Mouse (Mus musculus): ENCODE measurements around the gene Adgrv1. TPM values are rescaled to one million over a fixed set of nuclear protein-coding genes. Genes with fewer than 3 reads are reported as not detected.

The Adgrv1 gene
- polyA plus RNA-seq, 1 experiment from 2014 or later, result 2.0 TPM

DNA sequence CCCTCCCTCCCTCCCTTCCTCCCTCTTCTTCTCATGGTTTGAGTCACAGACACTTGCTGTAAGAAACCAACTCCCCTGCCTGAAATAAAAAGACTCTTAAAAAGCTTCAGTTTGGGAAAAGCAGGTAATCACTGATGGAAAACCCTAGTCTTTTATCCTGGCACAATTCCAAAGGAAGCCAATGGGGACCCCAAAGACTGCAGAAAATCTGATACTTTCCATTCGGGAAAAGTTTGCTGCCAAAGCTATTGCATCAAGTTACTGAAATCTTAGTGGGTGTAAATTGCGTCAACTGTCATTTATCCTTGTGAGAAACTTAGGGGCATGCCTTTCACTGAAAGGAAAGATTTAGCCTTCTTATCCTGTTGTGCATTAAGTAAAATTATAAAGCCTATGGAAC lies 398.9 kb downstream of the Adgrv1 start:
- Histone ChIP-seq H3K4me3 (replicated peaks) (no peak overlapping the region), H3K9me3 (replicated peaks) (no peaks in the 10 kb centered on the region), H3K27ac (replicated peaks) (no peak overlapping the region), H3K4me2 (replicated peaks) (no peak overlapping the region), H3K9ac (no peak overlapping the region), H3K4me1 (no peaks in the 10 kb centered on the region), H3K27me3 (no peaks in the 10 kb centered on the region), H3K36me3 (no peaks in the 10 kb centered on the region)
- 36% methylated on average over 2 of the region's 2 CpGs for WGBS
- no peak for ATAC-seq (ENCODE audit: insufficient number of reproducible peaks, low FRiP score, low TSS enrichment, low read depth)

DNA sequence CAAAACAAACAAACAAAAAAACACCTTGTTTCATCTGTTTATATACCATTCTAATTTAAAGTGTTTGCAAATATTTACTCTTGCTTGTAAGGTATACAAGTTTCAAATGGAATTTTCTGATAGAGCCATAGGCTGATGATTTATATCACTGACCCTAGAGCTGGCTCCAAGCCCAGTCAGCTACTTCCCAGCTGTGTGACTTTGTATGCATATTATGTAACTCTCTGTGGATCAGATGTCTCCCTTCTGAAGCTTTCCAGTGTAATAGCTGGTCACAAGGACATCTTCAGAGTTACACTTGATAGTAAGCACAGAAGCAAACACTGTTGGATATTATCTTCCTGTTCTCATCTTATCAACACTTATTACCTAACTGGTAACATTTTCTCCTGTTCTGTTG lies 400.1 kb downstream of the Adgrv1 start:
- ATAC-seq (ENCODE audit: insufficient number of reproducible peaks, low FRiP score, low TSS enrichment, low read depth), result no peak
- Histone ChIP-seq H3K4me2 (replicated peaks) (no peak overlapping the region), H3K27me3 (no peaks in the 10 kb centered on the region), H3K4me3 (replicated peaks) (no peak overlapping the region), H3K9ac (no peak overlapping the region), H3K4me1 (no peaks in the 10 kb centered on the region), H3K36me3 (no peaks in the 10 kb centered on the region), H3K9me3 (replicated peaks) (no peaks in the 10 kb centered on the region), H3K27ac (replicated peaks) (no peak overlapping the region)

DNA sequence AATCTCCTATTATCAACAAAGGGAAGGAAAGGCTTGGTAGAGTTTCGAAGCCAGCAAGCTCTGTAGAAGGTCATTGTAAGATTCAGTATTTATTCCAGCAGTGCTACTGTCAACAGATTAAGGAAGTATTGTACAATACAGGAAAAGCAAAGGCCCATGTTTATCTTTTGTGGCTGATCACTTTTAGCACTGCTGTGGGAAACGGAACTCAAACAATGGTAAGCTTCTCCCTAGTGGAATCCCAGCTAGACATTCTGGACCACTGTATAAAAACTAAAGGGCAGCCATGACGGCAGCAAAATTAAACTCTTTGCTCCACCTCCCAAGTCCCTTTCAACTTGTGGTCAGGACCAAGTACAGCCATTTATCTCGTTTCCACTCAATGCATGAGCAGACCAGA lies 402.8 kb downstream of the Adgrv1 start:
- Histone ChIP-seq H3K4me2 (replicated peaks) (no peak overlapping the region), H3K27me3 (no peaks in the 10 kb centered on the region), H3K4me1 (no peaks in the 10 kb centered on the region), H3K27ac (replicated peaks) (no peak overlapping the region), H3K4me3 (replicated peaks) (no peak overlapping the region), H3K9ac (no peak overlapping the region), H3K9me3 (replicated peaks) (no peaks in the 10 kb centered on the region), H3K36me3 (no peaks in the 10 kb centered on the region)
- ATAC-seq (ENCODE audit: insufficient number of reproducible peaks, low FRiP score, low TSS enrichment, low read depth), result no peak
- 66% methylated on average over 4 of the region's 4 CpGs for WGBS

GRCm38 (mm10) chr13:81223768-81224167 lies 409.2 kb downstream of the Adgrv1 start:
- Histone ChIP-seq H3K4me1 (no peaks in the 10 kb centered on the region), H3K36me3 (no peaks in the 10 kb centered on the region), H3K27me3 (no peaks in the 10 kb centered on the region), H3K9me3 (replicated peaks) (no peaks in the 10 kb centered on the region), H3K27ac (replicated peaks) (no peak overlapping the region), H3K4me2 (replicated peaks) (no peak overlapping the region), H3K9ac (no peak overlapping the region), H3K4me3 (replicated peaks) (no peak overlapping the region)
- no peak for ATAC-seq (ENCODE audit: insufficient number of reproducible peaks, low FRiP score, low TSS enrichment, low read depth)
- WGBS, result 77% methylated on average over 3 of the region's 3 CpGs

- no peak overlapping the region for H3K9ac ChIP-seq
- no peaks in the 10 kb centered on the region for H3K9me3 ChIP-seq (replicated peaks)
- 97% methylated on average over 1 of the region's 1 CpGs for WGBS
- no peak overlapping the region for H3K4me3 ChIP-seq (replicated peaks)
- H3K27ac ChIP-seq (replicated peaks), result no peak overlapping the region
- H3K4me2 ChIP-seq (replicated peaks), result no peak overlapping the region
- no peaks in the 10 kb centered on the region for H3K4me1 ChIP-seq
- no peaks in the 10 kb centered on the region for H3K27me3 ChIP-seq
- no peaks in the 10 kb centered on the region for H3K36me3 ChIP-seq
- ATAC-seq (ENCODE audit: insufficient number of reproducible peaks, low FRiP score, low TSS enrichment, low read depth), result no peak
Observed at GRCm38 (mm10) chr13:81222377-81222776, 410.6 kb downstream of the Adgrv1 start.

DNA sequence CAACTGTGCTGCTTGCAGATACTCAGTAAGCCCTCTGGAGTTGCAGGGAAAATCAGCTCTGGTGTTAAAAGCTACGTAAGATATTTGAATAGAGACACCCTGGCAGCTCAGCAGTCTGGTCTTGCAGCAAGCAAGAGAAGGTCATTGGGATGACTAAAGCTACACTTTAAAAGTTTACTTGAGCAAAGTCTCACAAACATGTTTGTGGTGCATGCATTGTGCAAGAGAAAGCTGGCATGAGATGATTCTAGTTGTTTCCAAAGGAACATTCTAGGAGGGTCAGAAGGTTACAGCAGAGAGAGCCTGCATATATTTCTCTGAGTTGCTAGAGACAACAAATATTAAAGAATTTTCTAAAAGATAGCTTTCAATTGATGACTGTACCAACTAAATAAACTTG lies 421.5 kb downstream of the Adgrv1 start:
- Histone ChIP-seq H3K4me3 (replicated peaks) (no peak overlapping the region), H3K4me1 (no peaks in the 10 kb centered on the region), H3K9ac (no peak overlapping the region), H3K9me3 (replicated peaks) (no peaks in the 10 kb centered on the region), H3K4me2 (replicated peaks) (no peak overlapping the region), H3K27me3 (no peaks in the 10 kb centered on the region), H3K36me3 (no peaks in the 10 kb centered on the region), H3K27ac (replicated peaks) (no peak overlapping the region)
- no peak for ATAC-seq (ENCODE audit: insufficient number of reproducible peaks, low FRiP score, low TSS enrichment, low read depth)
- 78% methylated on average over 1 of the region's 1 CpGs for WGBS

- no peak overlapping the region for H3K4me3 ChIP-seq (replicated peaks)
- H3K9me3 ChIP-seq (replicated peaks), result no peaks in the 10 kb centered on the region
- H3K4me2 ChIP-seq (replicated peaks), result no peak overlapping the region
- no peaks in the 10 kb centered on the region for H3K27me3 ChIP-seq
- H3K36me3 ChIP-seq, result no peaks in the 10 kb centered on the region
- WGBS, result 83% methylated on average over 2 of the region's 2 CpGs
- ATAC-seq (ENCODE audit: insufficient number of reproducible peaks, low FRiP score, low TSS enrichment, low read depth), result no peak
- H3K27ac ChIP-seq (replicated peaks), result no peak overlapping the region
- H3K9ac ChIP-seq, result no peak overlapping the region
- no peaks in the 10 kb centered on the region for H3K4me1 ChIP-seq
Observed at GRCm38 (mm10) chr13:81210516-81210915, 422.4 kb downstream of the Adgrv1 start.

- WGBS, result 78% methylated on average over 3 of the region's 3 CpGs
- no peak overlapping the region for H3K27ac ChIP-seq (replicated peaks)
- no peak overlapping the region for H3K9ac ChIP-seq
Observed at GRCm38 (mm10) chr13:81209815-81210214, 423.1 kb downstream of the Adgrv1 start.

GRCm38 (mm10) chr13:81208106-81208613 lies 424.8 kb downstream of the Adgrv1 start:
- Histone ChIP-seq H3K9me3 (replicated peaks) (no peaks in the 10 kb centered on the region), H3K27me3 (no peaks in the 10 kb centered on the region), H3K36me3 (no peaks in the 10 kb centered on the region), H3K4me2 (replicated peaks) (no peak overlapping the region), H3K4me3 (replicated peaks) (no peak overlapping the region), H3K27ac (replicated peaks) (no peak overlapping the region), H3K9ac (no peak overlapping the region), H3K4me1 (no peaks in the 10 kb centered on the region)
- 38% methylated on average over 1 of the region's 1 CpGs for WGBS
- ATAC-seq (ENCODE audit: insufficient number of reproducible peaks, low FRiP score, low TSS enrichment, low read depth), result no peak

More at GRCm38 (mm10) chr13:81209815-81210214, 423.1 kb downstream of the Adgrv1 start:
- Histone ChIP-seq H3K4me1 (no peaks in the 10 kb centered on the region), H3K36me3 (no peaks in the 10 kb centered on the region), H3K4me2 (replicated peaks) (no peak overlapping the region), H3K9me3 (replicated peaks) (no peaks in the 10 kb centered on the region), H3K27me3 (no peaks in the 10 kb centered on the region), H3K4me3 (replicated peaks) (no peak overlapping the region)
- ATAC-seq (ENCODE audit: insufficient number of reproducible peaks, low FRiP score, low TSS enrichment, low read depth), result no peak

DNA sequence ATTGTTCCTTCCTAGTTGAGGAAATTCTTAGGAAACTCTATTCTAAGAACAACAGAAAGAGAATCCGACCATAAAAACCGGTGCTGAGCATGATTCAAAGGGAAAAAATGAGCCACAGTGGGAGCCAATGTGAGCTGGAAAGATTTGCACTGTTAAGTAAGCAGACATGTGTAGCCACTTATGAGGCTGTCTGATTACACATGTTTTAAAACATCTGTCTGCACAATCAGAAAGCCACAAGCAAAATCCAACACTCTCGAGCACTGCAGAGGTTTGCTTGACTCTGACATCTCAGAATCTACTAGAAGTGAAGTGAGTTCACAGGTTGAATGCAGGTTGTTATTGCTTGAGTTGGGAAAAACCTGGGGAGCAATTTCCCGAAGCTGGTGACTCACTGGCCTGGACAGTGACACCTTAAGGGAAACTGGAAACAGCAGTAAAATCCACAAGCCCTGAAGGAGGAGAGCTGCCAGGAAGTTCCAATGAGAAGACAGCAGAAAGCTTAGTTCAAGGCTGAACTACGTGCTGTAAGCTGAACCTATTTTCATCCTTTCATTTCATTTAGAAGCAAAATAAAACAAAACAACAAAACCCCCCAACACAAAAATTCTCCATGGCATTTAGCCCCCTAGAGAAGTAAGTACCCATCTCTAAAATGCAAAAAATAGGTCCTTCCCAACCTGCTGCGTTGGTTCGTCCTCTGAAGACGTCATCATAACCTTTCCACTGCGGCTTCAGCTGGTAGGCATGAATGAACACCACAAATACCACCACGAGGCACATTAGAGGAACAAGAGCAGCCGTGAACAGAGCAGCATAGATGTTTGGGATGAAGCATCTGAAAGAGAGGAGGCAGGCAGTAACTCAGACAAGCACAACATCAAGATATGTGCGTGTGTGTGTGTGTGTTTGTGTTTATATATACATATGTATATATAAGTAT lies 450.7 kb downstream of the Adgrv1 start:
- Histone ChIP-seq H3K27ac (replicated peaks) (peak overlapping the region; percentile 13), H3K36me3 (no peaks in the 10 kb centered on the region), H3K27me3 (no peaks in the 10 kb centered on the region), H3K4me3 (replicated peaks) (no peak overlapping the region), H3K4me2 (replicated peaks) (no peak overlapping the region), H3K9ac (no peak overlapping the region), H3K9me3 (replicated peaks) (no peaks in the 10 kb centered on the region), H3K4me1 (no peaks in the 10 kb centered on the region)
- WGBS, result 56% methylated on average over 12 of the region's 12 CpGs
- ATAC-seq (ENCODE audit: insufficient number of reproducible peaks, low FRiP score, low TSS enrichment, low read depth), result no peak

DNA sequence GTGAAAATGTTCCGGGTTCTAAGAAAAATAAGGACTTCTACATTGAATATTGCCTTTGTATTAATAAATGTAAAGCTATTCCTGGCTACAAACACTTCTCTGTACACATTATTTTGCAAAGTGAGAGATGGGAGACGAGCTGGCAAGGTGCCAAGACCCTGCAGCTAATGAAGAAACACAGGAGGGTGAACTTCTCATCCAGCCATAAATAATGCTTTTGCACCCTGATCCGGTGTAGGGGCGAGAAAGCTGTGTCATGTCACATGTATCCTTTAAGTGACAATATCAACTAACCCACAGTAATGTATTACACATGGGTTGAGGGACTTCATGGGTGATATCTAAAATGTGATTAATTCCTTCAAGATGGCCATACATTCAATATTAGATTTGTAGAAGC lies 451.5 kb downstream of the Adgrv1 start:
- WGBS, result 59% methylated on average over 4 of the region's 4 CpGs
- no peaks in the 10 kb centered on the region for H3K4me1 ChIP-seq
- H3K4me2 ChIP-seq (replicated peaks), result no peak overlapping the region
- H3K27ac ChIP-seq (replicated peaks), result peak overlapping the region; percentile 13; the same call in 1 of the 2 replicates
- no peak for ATAC-seq (ENCODE audit: insufficient number of reproducible peaks, low FRiP score, low TSS enrichment, low read depth)
- no peak overlapping the region for H3K9ac ChIP-seq
- no peaks in the 10 kb centered on the region for H3K27me3 ChIP-seq
- H3K9me3 ChIP-seq (replicated peaks), result no peaks in the 10 kb centered on the region
- no peaks in the 10 kb centered on the region for H3K36me3 ChIP-seq
- no peak overlapping the region for H3K4me3 ChIP-seq (replicated peaks)

DNA sequence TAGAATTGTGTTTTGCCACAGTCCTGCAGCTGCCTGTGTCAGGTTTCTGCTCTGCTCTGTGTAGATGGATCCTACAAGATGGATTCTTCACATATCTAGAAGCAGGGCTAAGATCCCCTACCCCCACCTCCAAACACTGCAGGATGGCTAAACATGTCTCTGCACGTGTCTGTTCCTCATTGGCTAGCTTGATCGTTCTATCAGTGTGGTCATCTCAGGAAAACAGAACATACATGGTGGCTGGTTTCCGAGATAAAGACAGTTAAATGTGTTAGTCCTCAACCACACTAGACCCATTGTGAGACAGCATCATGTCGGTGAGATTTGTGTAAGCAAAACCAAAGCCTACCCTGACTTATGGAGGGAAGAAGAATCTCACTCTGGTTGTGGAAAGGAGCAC lies 456.1 kb downstream of the Adgrv1 start:
- H3K27me3 ChIP-seq, result no peaks in the 10 kb centered on the region
- H3K9ac ChIP-seq, result no peak overlapping the region
- WGBS, result 63% methylated on average over 4 of the region's 4 CpGs
- ATAC-seq (ENCODE audit: insufficient number of reproducible peaks, low FRiP score, low TSS enrichment, low read depth), result no peak
- no peaks in the 10 kb centered on the region for H3K9me3 ChIP-seq (replicated peaks)
- no peak overlapping the region for H3K4me2 ChIP-seq (replicated peaks)
- H3K4me3 ChIP-seq (replicated peaks), result no peak overlapping the region
- no peaks in the 10 kb centered on the region for H3K4me1 ChIP-seq
- H3K27ac ChIP-seq (replicated peaks), result no peak overlapping the region
- H3K36me3 ChIP-seq, result no peaks in the 10 kb centered on the region

Data from embryonic facial prominence, embryonic 15.5 days (tissue).